Mouse (Mus musculus) myocyte (in vitro differentiated cells): ENCODE data around the gene Gngt1.
A peak's percentile ranks its signal among the peaks of the same experiment; 100 is the strongest.

Experiments used
- MYOD1 ChIP-seq, 3 experiments: IDR thresholded peaks; one replicate each; pipeline ENCODE4 v1.6.1; 2011; ENCODE audit warnings: control low read depth in 2 of 3, low read depth in 2 of 3, mild to moderate bottlenecking in 2 of 3, moderate library complexity in 1 of 3; ENCODE audit not compliant: insufficient read length in 2 of 3, control insufficient read depth in 1 of 3
- POLR2A ChIP-seq: IDR thresholded peaks from one replicate; pipeline ENCODE4 v1.6.1; 2011; ENCODE audit warnings: low read depth, mild to moderate bottlenecking, control low read depth, moderate library complexity; ENCODE audit not compliant: insufficient read length
- POLR2AphosphoS2 ChIP-seq: IDR thresholded peaks from one replicate; pipeline ENCODE4 v1.6.1; 2011; ENCODE audit warnings: low read depth, control low read depth; ENCODE audit not compliant: insufficient read length
- SRF ChIP-seq: IDR thresholded peaks from one replicate; pipeline ENCODE4 v1.6.1; 2011; ENCODE audit warnings: low read depth; ENCODE audit not compliant: control insufficient read depth, insufficient read length
- TCF12 ChIP-seq: IDR thresholded peaks from one replicate; pipeline ENCODE4 v1.6.1; 2011; ENCODE audit warnings: mild to moderate bottlenecking, control low read depth; ENCODE audit not compliant: poor library complexity, insufficient read depth, severe bottlenecking
- USF1 ChIP-seq: IDR thresholded peaks from one replicate; pipeline ENCODE4 v1.6.1; 2011; ENCODE audit warnings: low read depth, mild to moderate bottlenecking, control low read depth, moderate library complexity

GRCm38 (mm10) chr6:4003890-4004306 lies 10.3 kb downstream of the Gngt1 start, which contains the start of gene Gng11:
- TF ChIP-seq POLR2A, result peak; percentile 35
- TF ChIP-seq TCF12, result no peak
- peak; percentile 53 for TF ChIP-seq SRF
- no peak for TF ChIP-seq MYOD1 (IDR thresholded peaks at IDR 0.05; ENCODE audit: control insufficient read depth in 1 of 3, insufficient read length in 2 of 3, low read depth in 2 of 3)
- TF ChIP-seq USF1, result no peak
- no peak for TF ChIP-seq POLR2AphosphoS2
